Mouse (Mus musculus) megakaryocyte-erythroid progenitor cell, adult 5 weeks (primary cell): ENCODE measurements around the gene Bhlhe23. TPM values are rescaled to one million over a fixed set of nuclear protein-coding genes. Genes with fewer than 3 reads are reported as not detected.

Source experiments
- polyA plus RNA-seq: library from polyadenylated mRNA; stranded (reverse); fragments of >175 nt; gene quantifications from 2 replicates; pipeline ENCODE4 v1.2.3, GENCODE M21; 2012

Gene Bhlhe23
- polyA plus RNA-seq = not detected in 2 replicates

GRCm38 (mm10) chr2:180776793-180777192 is at the start of gene Bhlhe23:
TSS of gene Bhlhe23 (minus strand) at chr2:180776900.

DNA sequence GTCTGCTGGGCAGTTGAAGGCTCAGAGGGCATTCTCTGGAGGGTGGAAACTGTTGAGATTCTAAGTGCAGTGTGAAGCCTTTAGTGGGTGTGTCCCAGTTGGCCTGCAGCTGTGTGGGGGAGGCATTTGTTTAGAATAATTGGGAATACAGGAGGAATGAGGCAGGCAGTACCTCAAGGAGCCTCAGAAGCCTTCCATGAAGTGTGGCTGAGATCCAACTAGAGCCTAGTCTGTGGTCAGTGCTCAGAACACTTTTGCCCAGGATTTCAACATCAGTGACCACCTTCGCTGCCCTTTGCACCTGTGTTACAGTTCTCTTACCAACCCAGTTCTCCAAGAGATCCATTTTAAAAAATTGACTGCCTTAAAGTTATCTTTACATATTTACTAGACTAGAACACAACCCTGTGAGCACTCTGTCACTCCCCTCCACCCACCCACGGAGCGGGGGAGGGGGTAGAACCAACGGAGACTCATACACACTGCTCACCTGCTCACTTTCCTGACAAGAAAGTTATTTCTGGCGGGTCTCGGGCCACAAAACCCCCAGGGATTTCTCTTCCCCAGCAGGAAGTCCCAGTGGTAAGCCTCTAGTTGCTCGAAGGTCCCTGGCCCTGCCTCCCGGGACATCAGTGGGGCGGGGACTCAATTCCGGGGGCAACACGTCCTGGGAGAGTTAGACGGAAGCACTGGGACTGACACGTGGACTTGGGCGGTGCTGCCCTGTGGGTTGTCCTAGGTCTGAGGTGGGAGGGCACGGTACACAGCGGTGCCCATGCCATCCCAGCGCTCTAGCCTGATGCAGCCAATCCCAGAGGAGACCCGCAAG is 51.9 kb downstream of the Bhlhe23 start, which contains the start of gene Slc17a9:
Slc17a9 (plus strand) TSS at position 679 of the 829 bp plus-strand sequence.

Other genes with a start within 250 kb of the Bhlhe23 start
- 20.8 and 25.2 TPM in 2 replicates for gene Mrgbp, start 195.6 kb downstream of the Bhlhe23 start, polyA plus RNA-seq
- gene Ogfr, start 187.7 kb downstream of the Bhlhe23 start, polyA plus RNA-seq = 134 and 158 TPM in 2 replicates
- 0.61 and 1.5 TPM in 2 replicates for gene Col9a3, start 179.1 kb downstream of the Bhlhe23 start, polyA plus RNA-seq
- not detected in 2 replicates for gene Tcfl5, start 134.2 kb downstream of the Bhlhe23 start, polyA plus RNA-seq
- gene Dido1, start 66.9 kb downstream of the Bhlhe23 start, polyA plus RNA-seq = 16.5 and 24.3 TPM in 2 replicates
- 17.7 and 21.8 TPM in 2 replicates for gene Gid8, start 66.8 kb downstream of the Bhlhe23 start, polyA plus RNA-seq
- gene Slc17a9, start 51.6 kb downstream of the Bhlhe23 start, polyA plus RNA-seq = 28.4 and 28.7 TPM in 2 replicates
- gene Ythdf1, start 144.0 kb upstream of the Bhlhe23 start, polyA plus RNA-seq = 71.6 and 72.8 TPM in 2 replicates
- gene Birc7, start 152.1 kb upstream of the Bhlhe23 start, polyA plus RNA-seq = not detected in 2 replicates
- not detected in 2 replicates for gene Nkain4, start 177.8 kb upstream of the Bhlhe23 start, polyA plus RNA-seq
- 32.5 and 33.4 TPM in 2 replicates for gene Arfgap1, start 190.3 kb upstream of the Bhlhe23 start, polyA plus RNA-seq
- 0.74 and 1.0 TPM in 2 replicates for gene Col20a1, start 209.6 kb upstream of the Bhlhe23 start, polyA plus RNA-seq